ENCODE assay signal across 10 mouse cellular contexts in the genomic region with DNA sequence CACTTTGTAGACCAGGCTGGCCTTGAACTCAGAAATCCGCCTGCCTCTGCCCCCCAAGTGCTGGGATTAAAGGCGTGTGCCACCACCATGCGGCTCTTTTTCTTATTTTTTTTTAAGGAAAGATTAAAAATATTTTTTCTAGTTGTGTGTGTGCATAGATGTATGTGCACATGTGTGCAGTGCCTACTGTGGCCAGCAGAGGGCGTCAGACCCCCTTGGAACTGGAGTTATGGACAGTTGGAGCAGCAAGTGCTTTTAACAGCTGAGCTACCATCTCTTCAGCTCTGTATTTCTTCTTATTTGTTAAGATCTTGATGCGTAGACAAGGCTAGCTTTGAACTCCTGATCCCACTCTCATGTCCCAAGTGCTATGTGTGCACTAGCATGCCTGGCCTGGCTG. TPM values are rescaled to one million over a fixed set of nuclear protein-coding genes. Genes with fewer than 3 reads are reported as not detected.
DNase-seq lines count a peak whose midpoint lies in the region; ATAC-seq and TF ChIP-seq lines count a peak whose summit lies in the region.
"Had no signal": no experiment of that assay in that cellular context is flagged by ENCODE, and none has a peak within 500 bp of the region (broad histone marks: within the 10 kb centered on the region; RNA-seq: fewer than 3 reads in every experiment).

No protein-coding gene starts in this region.

- H3K9ac ChIP-seq in intestine, embryonic 16.5 days (ENCODE audit: low read depth, low read length), result no peak overlapping the region
- H3K9ac ChIP-seq: embryonic facial prominence, embryonic 12.5 days had no signal

- H3K9me3 ChIP-seq in intestine, embryonic 16.5 days (ENCODE audit: control insufficient read depth, low read length), result no peaks in the 10 kb centered on the region

- no peak for ATAC-seq in intestine, embryonic 16.5 days

- WGBS in small intestine, adult 2 months, result 81% methylated on average over 5 of the region's 5 CpGs
- WGBS in intestine, embryonic 16.5 days, result 74% methylated on average over 5 of the region's 5 CpGs

- no peak for TF ChIP-seq POLR2A in small intestine, adult 2 months (IDR thresholded peaks at IDR 0.05; ENCODE audit: low read depth, low read length)

- no peak overlapping the region for H3K27ac ChIP-seq in small intestine, adult 2 months (ENCODE audit: insufficient read depth, low read depth, low read length)
- H3K27ac ChIP-seq in intestine, embryonic 16.5 days (ENCODE audit: low read length), result no peak overlapping the region
- H3K27ac ChIP-seq: embryonic facial prominence, embryonic 12.5 days had no signal

- peak; percentile 45 for DNase-seq in kidney, postnatal 10 days
- DNase-seq in kidney, postnatal 14 days, result no peak
- DNase-seq in CD4-positive helper T cell, adult 2 months (ENCODE audit: low read depth, low spot score), result peak; percentile 29
- DNase-seq in MN1 (ENCODE audit: low spot score), result peak; percentile 32
- no peak for DNase-seq in gastrocnemius, adult 8-10 months (ENCODE audit: low spot score in 2 of 2)
- DNase-seq: adrenal gland, postnatal 25 days; gastrocnemius, postnatal 36 days had no signal

- no peaks in the 10 kb centered on the region for H3K27me3 ChIP-seq in small intestine, adult 2 months (ENCODE audit: control insufficient read depth, insufficient read depth, low read length)
- no peaks in the 10 kb centered on the region for H3K27me3 ChIP-seq in intestine, embryonic 16.5 days (replicated peaks; ENCODE audit: control insufficient read depth, insufficient read depth, low read length)
- H3K27me3 ChIP-seq: embryonic facial prominence, embryonic 12.5 days had no signal

- no peak overlapping the region for H3K4me3 ChIP-seq in small intestine, adult 2 months (ENCODE audit: low read depth, low read length)
- no peak overlapping the region for H3K4me3 ChIP-seq in intestine, embryonic 16.5 days (ENCODE audit: low read length)
- H3K4me3 ChIP-seq: embryonic facial prominence, embryonic 12.5 days had no signal

- no peak overlapping the region for H3K4me2 ChIP-seq in intestine, embryonic 16.5 days (ENCODE audit: low read depth, low read length)
- H3K4me2 ChIP-seq: embryonic facial prominence, embryonic 12.5 days had no signal

- peaks cover 47% of the 10 kb centered on the region for H3K36me3 ChIP-seq in small intestine, adult 2 months (ENCODE audit: control insufficient read depth, insufficient read depth, low read length)
- 0 out of 2 replicates have a peak, but pooled peaks cover 3% of the 10 kb centered on the region for H3K36me3 ChIP-seq in intestine, embryonic 16.5 days (ENCODE audit: control insufficient read depth, insufficient read depth, low read length)

- H3K4me1 ChIP-seq in small intestine, adult 2 months (ENCODE audit: control insufficient read depth, insufficient read depth, insufficient read length, low read length), result no peaks in the 10 kb centered on the region
- no peaks in the 10 kb centered on the region for H3K4me1 ChIP-seq in intestine, embryonic 16.5 days (ENCODE audit: control insufficient read depth, insufficient read depth, low read length)

- TF ChIP-seq CTCF in small intestine, adult 2 months (IDR thresholded peaks at IDR 0.05; ENCODE audit: extremely low read depth, insufficient read length, insufficient replicate concordance, low read depth, low read length), result peak; percentile 42; the same call in 1 of the 2 replicates

RNA-seq across cellular contexts. Expression of gene Pafah2, which starts 13.2 kb away (rescaled TPM):
- polyA plus RNA-seq in small intestine, adult 2 months (2012; rRNA removed), result 12.9 and 20.5 TPM in 2 replicates
- 1 to 10 TPM; 2.2 to 2.8 (median 2.5) TPM for total RNA-seq in gastrocnemius, adult 8-10 months (2022)
- 61.6 and 69.2 TPM in 2 replicates for polyA plus RNA-seq in intestine, embryonic 16.5 days (2015; fragmentation: Nextera tagmentation; extraction: Ambion mirVana)

RNA-seq across cellular contexts. Expression of gene Extl1, which starts 25.6 kb away (rescaled TPM):
- 1.5 and 1.7 TPM in 2 replicates for polyA plus RNA-seq in small intestine, adult 2 months (2012; rRNA removed)
- total RNA-seq in gastrocnemius, adult 8-10 months (2022), result 10 to 100 TPM; 22.2 to 36.1 (median 29.7) TPM
- 1.6 and 1.7 TPM in 2 replicates for polyA plus RNA-seq in intestine, embryonic 16.5 days (2015; fragmentation: Nextera tagmentation; extraction: Ambion mirVana)

RNA-seq across cellular contexts. Expression of gene Stmn1, which starts 58.8 kb away (rescaled TPM):
- polyA plus RNA-seq in small intestine, adult 2 months (2012; rRNA removed), result 1.9 and 9.8 TPM in 2 replicates
- total RNA-seq in gastrocnemius, adult 8-10 months (2022), result 1 to 10 TPM; 2.7 to 4.4 (median 2.8) TPM
- 982 and 1,127 TPM in 2 replicates for polyA plus RNA-seq in intestine, embryonic 16.5 days (2015; fragmentation: Nextera tagmentation; extraction: Ambion mirVana)

Comparison
In these comparisons a context has a peak if more than half of its experiments do, and no peak if none do; other contexts are left out.
1. DNase-seq: peak in kidney, postnatal 10 days (single experiment), CD4-positive helper T cell, adult 2 months (single experiment) and MN1 (single experiment); none in kidney, postnatal 14 days (single experiment) and gastrocnemius, adult 8-10 months (0 of 2).
2. RNA of gene Stmn1, which starts 58.8 kb away (polyA plus RNA-seq): 982 to 1,127 TPM in intestine, embryonic 16.5 days; 1.9 to 9.8 TPM in small intestine, adult 2 months; every median in the first group is over 10 times any median in the second.